Mouse (Mus musculus) liver, postnatal 0 days (tissue): ENCODE measurements around the gene Gm49027. TPM values are rescaled to one million over a fixed set of nuclear protein-coding genes. Genes with fewer than 3 reads are reported as not detected.
"Not testable (repeated sequence)": the region's sequence is repeated elsewhere in the genome, so short reads cannot be mapped to it uniquely, and the experiment has no call there.

Experiments used
- ATAC-seq: fragments of 200-750 bp; cut with Nextera tagmentation; 2 replicates; pipeline ENCODE4 v1.8.0; 2017; ENCODE audit warnings: mild to moderate bottlenecking, moderate library complexity
- DNase-seq: peaks from one replicate; pipeline ENCODE4 v3.0.0-alpha.2; 2016
- H3K27ac ChIP-seq: fragments of 300-500 bp; sonication (generic); 2 replicates; pipeline ENCODE4 v1.5.1; 2014; ENCODE audit warnings: antibody characterized with exemption, moderate library complexity, mild to moderate bottlenecking, low read depth
- H3K27me3 ChIP-seq: fragments of 300-500 bp; sonication (generic); 2 replicates; pipeline ENCODE4 v1.6.1; 2014; ENCODE audit warnings: low read length, control low read depth, mixed read lengths; ENCODE audit not compliant: insufficient read depth
- H3K36me3 ChIP-seq: fragments of 300-500 bp; sonication (generic); replicated peaks from 2 replicates; pipeline ENCODE4 v1.6.1; 2014; ENCODE audit warnings: mild to moderate bottlenecking, control low read depth, low read length, moderate library complexity, mixed read lengths; ENCODE audit not compliant: insufficient read depth
- H3K4me1 ChIP-seq: fragments of 300-500 bp; sonication (generic); 2 replicates; pipeline ENCODE4 v1.6.1; 2014; ENCODE audit warnings: antibody characterized with exemption, mild to moderate bottlenecking, control low read depth; ENCODE audit not compliant: insufficient read depth
- H3K4me2 ChIP-seq: fragments of 300-500 bp; sonication (generic); 2 replicates; pipeline ENCODE4 v1.6.1; 2014; ENCODE audit warnings: low read depth, mild to moderate bottlenecking, low read length, moderate library complexity, mixed read lengths
- H3K4me3 ChIP-seq: fragments of 300-500 bp; sonication (generic); 2 replicates; pipeline ENCODE4 v1.5.1; 2014; ENCODE audit warnings: low read depth, low read length
- H3K9ac ChIP-seq: fragments of 300-500 bp; sonication (generic); replicated peaks from 2 replicates; pipeline ENCODE4 v1.6.1; 2014; ENCODE audit warnings: mild to moderate bottlenecking, moderate library complexity
- H3K9me3 ChIP-seq: fragments of 300-500 bp; sonication (generic); 2 replicates; pipeline ENCODE4 v1.6.1; 2016; ENCODE audit warnings: mild to moderate bottlenecking, control low read depth, low read length, mixed read lengths
- CTCF ChIP-seq: sonication (generic); IDR thresholded peaks from 2 replicates; pipeline ENCODE4 v1.5.1; 2016; ENCODE audit warnings: antibody characterized with exemption, low read depth
- EP300 ChIP-seq: IDR thresholded peaks from 2 replicates; pipeline ENCODE4 v1.6.1; 2016; ENCODE audit warnings: antibody characterized with exemption, low read depth, mild to moderate bottlenecking
- WGBS: fragments of 180-500 bp; shearing (Covaris S2); extraction: QIAGEN DNeasy Blood & Tissue Kit; methylation state at CpG from one replicate; pipeline ENCODE4 v1.1.7; 2014; ENCODE audit not compliant: insufficient replicate concordance; 5-methylcytosine and 5-hydroxymethylcytosine counted together
- polyA plus RNA-seq: library from polyadenylated mRNA; unstranded; fragments of >200 nt; fragmentation: Nextera tagmentation; extraction: Ambion mirVana; gene quantifications from 2 replicates; pipeline ENCODE4 v1.2.1, GENCODE M21; 2015

Gene Gm49027
- polyA plus RNA-seq, 1 experiment from 2014 or later: not detected

DNA sequence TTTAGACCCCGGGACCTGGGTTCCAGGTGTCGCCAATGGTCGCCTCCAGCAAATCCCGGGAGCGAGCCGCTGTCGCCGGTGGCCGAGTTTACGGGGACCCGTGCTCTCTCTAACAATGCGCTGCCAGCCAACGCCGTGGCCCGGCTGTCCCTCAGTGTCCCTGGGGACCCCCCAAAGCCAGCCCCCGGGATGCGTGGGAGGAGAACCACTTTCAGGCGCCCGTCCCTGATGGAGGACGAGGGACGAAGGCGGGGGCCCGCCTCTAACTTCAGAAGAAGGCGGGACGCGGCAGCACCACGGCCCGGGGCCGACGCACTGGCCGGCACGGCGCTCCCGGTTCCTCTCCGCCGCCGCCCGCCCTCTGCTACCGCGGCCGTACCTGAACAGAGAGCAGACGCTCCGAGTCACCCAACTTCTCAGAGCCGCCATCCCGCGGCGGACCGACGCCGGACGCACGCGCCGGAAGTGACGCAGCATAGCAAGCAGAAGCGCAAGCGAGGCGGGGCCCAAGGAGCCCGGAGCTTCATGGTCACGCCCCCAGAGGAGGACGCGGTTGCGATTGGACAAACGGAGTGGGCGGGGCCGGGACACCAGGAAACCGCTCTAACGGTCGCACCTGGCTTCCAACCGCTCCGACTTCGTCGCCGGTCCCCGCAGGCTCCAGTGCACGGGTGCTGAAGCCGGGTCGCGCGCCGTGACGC lies 1.4 kb downstream of the Gm49027 start, which contains the start of gene Diablo:
Gene Diablo (minus strand): TSS at position 485 of the 701 bp plus-strand sequence.
- WGBS: under 1% methylated on average over 74 of the region's 82 CpGs

DNA sequence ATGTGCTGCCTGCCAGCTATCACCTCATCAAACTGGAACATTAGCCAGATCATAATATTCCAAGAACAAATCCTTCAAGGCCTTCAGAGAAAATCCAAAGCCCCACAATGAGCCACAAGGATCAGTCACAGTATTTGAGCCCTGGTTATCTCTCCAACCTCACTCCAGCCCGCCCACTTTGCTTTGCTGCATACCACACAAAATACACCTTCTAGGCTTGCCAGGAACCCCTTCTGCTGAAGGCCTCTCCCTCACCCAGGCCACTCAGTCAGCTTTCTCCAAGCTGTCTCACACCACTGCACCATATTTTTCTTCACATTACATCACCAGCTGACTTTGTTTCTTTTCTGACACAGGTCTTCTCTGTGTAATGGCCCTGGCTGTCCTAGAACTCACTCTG lies 3.1 kb downstream of the Gm49027 start:
- DNase-seq (no peak), ATAC-seq (no peak)
- Histone ChIP-seq H3K4me1 (peaks cover 14% of the 10 kb centered on the region), H3K27ac (no peak overlapping the region), H3K4me3 (no peak overlapping the region), H3K9me3 (no peaks in the 10 kb centered on the region), H3K27me3 (no peaks in the 10 kb centered on the region), H3K9ac (no peak overlapping the region), H3K4me2 (no peak overlapping the region), H3K36me3 (peaks cover 12% of the 10 kb centered on the region)
- TF ChIP-seq EP300: no peak
- TF ChIP-seq CTCF: no peak
- 76% methylated on average over 1 of the region's 1 CpGs for WGBS

More for the DNA sequence above, 1.4 kb downstream of the Gm49027 start, which contains the start of gene Diablo:
- peaks cover 14% of the 10 kb centered on the region for H3K4me1 ChIP-seq
- H3K4me2 ChIP-seq: peak within 1 kb of the TSS; percentile 97
- no peak for TF ChIP-seq EP300
- no peak for TF ChIP-seq CTCF
- ATAC-seq: peak; percentile 98
- H3K9me3 ChIP-seq: no peaks in the 10 kb centered on the region
- H3K9ac ChIP-seq: peak within 1 kb of the TSS; percentile 80
- DNase-seq: peak; percentile 100
- peaks cover 11% of the 10 kb centered on the region for H3K36me3 ChIP-seq
- H3K27ac ChIP-seq: peak within 1 kb of the TSS; percentile 62
- no peaks in the 10 kb centered on the region for H3K27me3 ChIP-seq
- peak within 1 kb of the TSS; percentile 83 for H3K4me3 ChIP-seq

DNA sequence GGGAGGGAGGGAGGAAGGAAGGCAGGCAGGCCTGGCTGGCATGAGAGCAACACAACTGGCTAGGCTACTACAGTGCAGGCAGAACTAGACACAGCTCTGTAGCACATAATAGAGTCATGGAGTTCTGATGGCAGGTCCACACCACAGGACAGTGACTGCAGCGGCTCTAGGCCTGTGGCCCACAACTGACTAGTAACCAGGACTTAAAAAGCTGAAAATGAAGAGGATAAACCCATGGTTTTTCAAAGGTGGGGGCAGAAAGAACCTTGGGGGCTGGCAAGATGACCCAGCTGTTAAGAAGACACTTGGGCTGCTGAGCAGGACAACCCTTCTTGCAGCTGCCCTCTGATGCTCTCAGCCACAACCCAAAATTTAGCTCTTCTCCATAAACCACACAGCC lies 3.7 kb downstream of the Gm49027 start:
- no peak overlapping the region for H3K27ac ChIP-seq
- TF ChIP-seq EP300 (no peak), CTCF (no peak)
- H3K27me3 ChIP-seq: no peaks in the 10 kb centered on the region
- H3K4me3 ChIP-seq: no peak overlapping the region
- ATAC-seq (no peak), DNase-seq (no peak)
- peaks cover 17% of the 10 kb centered on the region for H3K36me3 ChIP-seq
- 72% methylated on average over 1 of the region's 1 CpGs for WGBS
- H3K9ac ChIP-seq: no peak overlapping the region
- H3K9me3 ChIP-seq: no peaks in the 10 kb centered on the region
- no peak overlapping the region for H3K4me2 ChIP-seq
- peaks cover 14% of the 10 kb centered on the region for H3K4me1 ChIP-seq

DNA sequence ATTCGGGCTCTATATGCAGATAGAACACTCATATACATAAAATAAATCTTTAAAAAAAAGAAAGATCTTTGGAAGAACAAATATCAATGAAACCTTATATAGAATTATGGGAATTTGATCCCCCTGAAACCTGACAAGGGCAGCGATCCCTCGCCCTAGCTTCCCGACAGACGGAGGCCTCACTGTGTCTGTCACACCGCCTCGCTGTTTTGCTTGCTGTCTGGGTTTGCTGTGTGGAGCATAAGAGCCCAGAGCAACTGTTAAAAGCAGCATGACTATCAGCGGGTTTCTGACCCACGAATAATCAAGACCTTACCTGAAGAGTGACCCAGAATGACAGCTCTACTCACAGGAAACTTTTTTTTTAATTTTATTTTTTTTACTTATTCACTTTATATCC lies 4.6 kb downstream of the Gm49027 start:
- DNase-seq: no peak
- no peak for TF ChIP-seq EP300
- TF ChIP-seq CTCF: no peak
- Histone ChIP-seq H3K4me2 (no peak overlapping the region), H3K9me3 (no peaks in the 10 kb centered on the region), H3K27me3 (no peaks in the 10 kb centered on the region), H3K4me3 (no peak overlapping the region), H3K36me3 (peaks cover 19% of the 10 kb centered on the region), H3K4me1 (peaks cover 14% of the 10 kb centered on the region), H3K27ac (no peak overlapping the region), H3K9ac (no peak overlapping the region)
- 92% methylated on average over 9 of the region's 9 CpGs for WGBS
- no peak for ATAC-seq

DNA sequence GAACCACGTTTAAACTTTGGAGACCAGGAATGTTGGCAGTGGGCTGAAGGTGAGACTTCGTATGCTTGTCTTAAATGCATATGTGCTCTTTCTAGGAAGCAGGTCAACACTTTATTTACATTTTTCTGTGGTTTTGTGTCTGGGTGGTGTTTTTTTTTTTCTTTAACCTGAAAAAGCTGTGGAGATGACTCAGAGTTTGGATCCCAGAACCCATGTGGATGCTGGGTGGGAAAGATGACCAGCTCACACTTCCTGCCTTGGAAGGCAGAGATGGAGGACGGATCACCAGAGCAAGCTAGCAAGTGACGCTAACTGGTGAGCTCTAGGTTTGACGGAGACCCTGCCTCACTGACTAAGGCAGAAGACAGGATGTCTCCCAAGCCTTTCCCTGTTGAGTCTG lies 10.4 kb downstream of the Gm49027 start:
- ATAC-seq (no peak), DNase-seq (no peak)
- H3K4me3 ChIP-seq: no peak overlapping the region
- H3K27ac ChIP-seq: no peak overlapping the region
- no peak overlapping the region for H3K9ac ChIP-seq
- 0 out of 2 replicates have a peak, but pooled peaks cover 4% of the 10 kb centered on the region for H3K27me3 ChIP-seq
- WGBS: 90% methylated on average over 5 of the region's 5 CpGs
- H3K4me1 ChIP-seq: no peaks in the 10 kb centered on the region
- H3K36me3 ChIP-seq: peaks cover 21% of the 10 kb centered on the region
- H3K9me3 ChIP-seq: no peaks in the 10 kb centered on the region
- no peak overlapping the region for H3K4me2 ChIP-seq
- TF ChIP-seq CTCF (no peak), EP300 (no peak)

DNA sequence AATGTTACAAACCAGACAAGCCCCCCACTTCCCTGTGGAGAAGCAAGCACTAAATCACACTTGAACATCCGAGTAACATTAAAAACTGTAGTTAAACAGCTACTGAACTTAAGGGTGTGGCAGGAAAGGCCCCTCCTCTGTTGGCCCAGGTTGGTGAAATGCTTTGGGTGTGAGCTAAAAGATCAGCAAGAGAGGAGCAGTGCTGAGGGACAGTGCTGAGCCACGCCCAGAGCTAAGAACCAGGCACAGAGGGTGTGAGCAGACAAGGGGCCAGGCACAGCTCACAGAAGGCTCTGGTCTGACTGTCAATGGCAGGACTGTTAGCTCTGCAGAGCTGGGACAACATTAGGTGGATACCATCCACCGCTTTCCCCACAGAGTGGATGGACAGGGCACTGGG lies 13.2 kb downstream of the Gm49027 start:
- peak; percentile 38 for ATAC-seq
- no peaks in the 10 kb centered on the region for H3K9me3 ChIP-seq
- peaks cover 13% of the 10 kb centered on the region; the same call in 1 of the 2 replicates for H3K4me1 ChIP-seq
- no peak for DNase-seq
- no peak overlapping the region for H3K4me3 ChIP-seq
- WGBS: 55% methylated on average over 3 of the region's 3 CpGs
- H3K27me3 ChIP-seq: peaks cover 31% of the 10 kb centered on the region
- no peak overlapping the region for H3K27ac ChIP-seq
- TF ChIP-seq CTCF: no peak
- no peak for TF ChIP-seq EP300
- H3K4me2 ChIP-seq: no peak overlapping the region
- peaks cover 8% of the 10 kb centered on the region for H3K36me3 ChIP-seq
- H3K9ac ChIP-seq: no peak overlapping the region

DNA sequence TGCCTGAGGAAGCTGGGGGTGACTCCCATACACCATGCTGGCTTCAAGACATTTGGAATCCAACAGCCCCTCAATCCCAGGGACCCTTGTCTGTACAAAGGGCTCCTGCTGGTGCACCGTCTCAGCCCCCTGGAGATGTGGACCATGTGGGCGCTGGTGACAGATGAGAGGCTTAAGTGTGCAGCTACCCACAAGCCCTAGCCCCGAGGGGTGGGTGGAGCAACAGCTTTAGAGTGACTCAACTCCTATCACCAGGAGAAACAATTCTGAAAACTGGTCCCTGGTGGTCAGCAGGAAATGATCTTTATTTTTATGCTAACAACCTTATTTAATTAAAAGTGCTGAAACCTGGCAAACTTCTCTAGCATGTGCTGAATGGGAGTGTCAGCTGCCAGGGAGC lies 13.9 kb downstream of the Gm49027 start:
- DNase-seq, H3K9me3 ChIP-seq, H3K4me3 ChIP-seq, H3K9ac ChIP-seq, H3K4me2 ChIP-seq, H3K27ac ChIP-seq, ATAC-seq, H3K36me3 ChIP-seq: not testable (repeated sequence)
- 67% methylated on average over 3 of the region's 3 CpGs for WGBS
- Histone ChIP-seq H3K27me3 (peaks cover 33% of the 10 kb centered on the region), H3K4me1 (peaks cover 13% of the 10 kb centered on the region; the same call in 1 of the 2 replicates)
